Mouse (Mus musculus) thymus, postnatal 36 days (tissue): ENCODE data around the gene Tshz2.
A peak's percentile ranks its signal among the peaks of the same experiment; 100 is the strongest.
"Not testable (repeated sequence)": the region's sequence is repeated elsewhere in the genome, so short reads cannot be mapped to it uniquely, and the experiment has no call there.

ENCODE experiments used
- DNase-seq, 2 experiments: peaks; one replicate each; pipeline ENCODE4 v3.0.0; 2022; ENCODE audit warnings: mixed read lengths in 2 of 2

The Tshz2 gene

DNA sequence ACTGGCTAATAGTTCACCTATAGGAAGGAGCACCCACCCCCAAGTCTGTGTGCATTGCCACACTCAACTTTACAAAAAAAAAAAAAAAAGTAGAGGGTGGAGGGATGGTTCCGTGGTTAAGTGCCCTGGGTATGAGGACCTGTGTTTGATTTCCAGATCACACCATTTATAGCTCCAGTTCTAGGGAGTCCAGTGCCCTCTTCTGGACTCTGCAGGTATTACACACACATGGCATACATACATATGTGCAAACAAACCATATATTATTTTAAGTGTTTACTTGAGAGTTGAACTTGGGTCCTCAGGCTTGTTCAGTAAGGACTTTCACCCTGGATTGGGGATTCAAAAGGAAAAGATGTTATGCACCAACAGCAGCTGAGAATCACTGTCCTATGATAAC lies 127.3 kb downstream of the Tshz2 start:
- DNase-seq, result no peak

DNA sequence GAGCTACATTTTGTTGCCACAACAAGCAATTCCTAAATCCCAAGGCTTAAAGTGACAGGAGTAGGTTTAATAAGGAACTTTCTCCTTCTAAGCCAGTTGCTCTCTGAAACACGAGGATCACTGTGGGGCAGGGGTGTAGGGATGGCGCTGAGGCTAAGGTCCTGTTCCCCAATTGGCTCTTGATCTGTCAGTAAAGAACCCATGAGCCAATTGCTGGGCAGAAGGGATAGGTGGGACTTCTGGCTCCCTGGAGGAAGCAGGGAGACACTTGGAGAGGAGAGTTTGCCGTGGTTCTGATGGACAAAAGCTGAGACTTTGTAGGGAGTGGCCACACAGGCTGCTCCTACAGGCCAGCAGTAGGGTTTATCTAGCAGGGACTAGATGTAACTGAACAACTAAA lies 128.9 kb downstream of the Tshz2 start:
- DNase-seq, result no peak

DNA sequence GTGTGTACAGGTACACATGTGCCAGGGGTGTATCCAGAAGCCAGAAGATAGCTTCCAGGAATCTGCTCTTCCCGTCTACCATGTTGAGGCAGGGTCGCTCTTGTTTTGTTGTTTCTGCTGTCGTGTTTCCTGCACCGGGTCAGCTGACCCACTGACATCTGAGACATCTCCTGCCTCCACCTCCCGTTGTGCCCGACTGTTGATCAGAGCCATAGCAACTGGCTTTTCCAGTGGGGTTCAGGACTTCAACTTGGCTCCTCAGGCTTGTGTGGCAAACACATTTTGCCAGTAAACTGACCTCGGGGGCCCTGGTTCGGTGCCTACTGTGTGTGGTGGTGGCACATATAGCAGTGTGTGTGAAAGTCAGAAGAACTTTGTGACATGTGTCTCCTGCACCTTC lies 129.5 kb downstream of the Tshz2 start:
- DNase-seq, result no peak

DNA sequence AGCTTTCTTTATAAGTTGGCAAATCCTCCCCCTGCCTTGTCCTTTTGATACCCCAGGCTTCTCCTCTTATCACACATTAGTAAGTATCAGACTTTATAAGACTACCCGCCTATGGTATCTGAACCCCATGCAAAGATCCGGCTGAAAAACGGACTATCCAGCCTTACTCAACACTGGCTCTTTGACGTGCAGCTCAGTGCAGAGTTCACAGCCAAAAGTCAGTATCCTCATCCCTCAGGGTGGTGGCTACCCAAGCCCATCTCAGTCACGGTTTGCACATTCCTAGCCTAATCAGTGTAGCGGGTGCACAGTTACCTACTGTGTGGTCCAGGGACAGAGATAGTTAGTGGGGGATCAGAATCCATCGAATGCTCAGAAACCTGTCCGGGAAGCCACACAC lies 130.9 kb downstream of the Tshz2 start:
- DNase-seq, result no peak

DNA sequence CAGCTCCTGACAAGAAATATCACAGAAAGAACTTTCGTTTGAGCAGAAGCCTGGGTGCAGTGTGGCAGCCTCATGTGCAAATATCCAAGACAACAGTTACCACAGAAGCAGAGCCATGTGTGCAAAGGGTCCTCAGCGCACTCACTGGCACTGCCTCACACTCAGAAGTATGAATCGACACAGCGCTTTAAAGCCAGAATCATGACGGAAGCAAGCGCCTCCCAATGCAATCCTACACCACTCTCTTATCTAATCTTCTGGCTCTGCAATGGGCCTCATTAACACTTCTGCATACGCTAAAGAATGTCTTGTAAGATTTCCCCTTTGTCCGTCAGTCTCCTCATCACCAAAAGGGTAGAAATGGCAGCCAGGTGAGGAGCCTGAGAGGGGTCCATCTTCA lies 133.4 kb downstream of the Tshz2 start:
- DNase-seq, result no peak

DNA sequence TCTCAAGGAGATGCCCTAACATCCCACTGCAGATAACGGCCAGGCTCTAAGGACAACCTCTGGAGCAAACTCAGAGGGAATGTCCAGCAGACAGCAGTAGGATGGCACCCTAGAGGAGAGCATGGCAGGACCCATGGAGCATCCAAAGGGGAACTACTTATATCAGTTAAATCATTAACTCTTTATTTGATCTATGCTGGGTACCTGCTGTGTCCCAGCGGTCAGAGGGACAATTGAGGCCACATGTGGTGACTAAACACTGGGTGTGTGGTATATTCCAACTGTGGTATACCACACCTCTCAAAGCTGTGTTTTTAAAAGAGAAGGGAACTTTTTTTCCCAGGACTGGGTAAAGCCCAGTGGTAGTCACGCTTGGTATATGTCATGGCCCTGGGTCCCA lies 134.5 kb downstream of the Tshz2 start:
- no peak for DNase-seq

DNA sequence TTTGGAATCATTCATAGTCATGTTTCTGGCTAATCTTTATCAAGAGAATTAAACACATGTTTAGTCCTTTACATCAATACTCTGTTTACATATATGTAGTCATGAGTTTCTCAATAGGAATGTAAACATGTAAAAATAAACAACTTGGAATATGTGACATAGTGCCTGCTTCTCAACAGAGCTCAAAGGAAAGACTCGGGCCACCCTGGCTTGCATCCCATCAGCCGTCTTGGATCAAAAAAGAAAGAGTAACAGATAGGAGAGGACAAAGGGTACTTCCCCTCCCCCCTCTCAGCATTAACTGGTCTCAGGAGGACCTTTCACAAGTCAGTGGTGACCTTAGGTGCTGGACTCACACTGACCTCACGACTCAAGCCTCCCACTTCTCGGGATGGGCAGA lies 142.3 kb downstream of the Tshz2 start:
- no peak for DNase-seq

DNA sequence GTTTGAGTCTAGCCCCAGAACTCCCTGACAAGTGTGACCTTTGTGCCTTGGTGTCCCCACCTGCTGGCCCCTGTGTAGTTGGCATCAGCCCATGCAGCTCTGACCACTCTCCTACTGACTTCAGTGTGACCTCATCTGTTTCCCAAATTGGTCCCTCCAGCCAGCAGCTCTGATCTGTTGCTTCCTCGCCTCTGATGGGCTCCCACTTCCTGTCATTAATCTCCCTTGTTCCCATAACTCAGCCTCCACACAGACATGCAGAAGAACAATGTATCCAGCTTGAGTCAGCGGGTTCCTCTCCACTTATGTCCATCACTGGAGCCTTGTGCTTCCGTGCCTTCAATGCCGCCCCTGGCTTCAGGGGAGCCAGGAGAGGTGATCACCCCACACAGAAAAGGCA lies 144.4 kb downstream of the Tshz2 start:
- DNase-seq, result no peak

DNA sequence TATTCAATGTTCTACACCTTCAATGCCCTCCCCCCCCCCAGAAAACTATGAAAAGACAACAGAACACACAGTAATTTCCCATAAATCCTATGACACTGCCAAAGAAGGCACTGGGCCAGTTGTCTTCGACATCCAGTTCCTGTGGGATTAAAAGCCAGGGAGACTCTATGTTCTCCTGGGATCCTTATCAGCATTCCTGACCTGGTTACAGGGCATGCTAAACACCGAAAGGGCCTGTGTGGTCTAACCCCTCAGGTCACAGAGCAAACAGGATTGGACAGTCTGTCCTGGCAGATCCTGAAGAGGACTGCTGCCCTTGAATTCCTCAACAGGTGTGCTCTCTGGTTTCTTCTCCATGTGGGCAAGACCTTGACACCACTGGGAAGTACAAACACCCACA lies 145.0 kb downstream of the Tshz2 start:
- no peak for DNase-seq

DNA sequence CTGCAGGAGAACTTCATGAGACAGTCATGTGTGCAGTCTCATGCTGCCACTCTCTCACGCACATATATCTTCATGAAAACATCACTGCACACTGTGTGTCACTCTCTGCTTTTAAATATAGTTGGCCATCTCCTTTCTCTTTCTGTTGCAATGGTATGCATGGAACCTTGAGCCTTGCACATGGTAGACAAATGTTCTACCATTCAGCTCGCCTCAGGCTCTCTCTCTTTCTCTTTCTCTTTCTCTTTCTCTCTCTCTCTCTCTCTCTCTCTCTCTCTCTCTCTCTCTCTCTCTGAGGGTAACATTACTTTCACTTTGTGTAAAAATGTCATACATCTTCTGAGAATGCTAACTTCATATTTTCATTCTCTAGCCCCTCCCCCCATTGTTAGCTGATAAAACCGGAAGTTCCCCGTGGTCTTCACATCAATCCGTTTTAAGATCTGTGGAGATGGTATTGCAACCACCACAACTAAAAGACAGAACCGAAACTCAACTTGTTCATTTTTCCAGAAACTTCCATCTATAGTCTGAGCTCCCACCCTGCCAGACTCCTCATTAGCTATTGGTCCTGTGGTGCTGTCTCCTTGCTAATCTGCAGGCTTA lies 146.0 kb downstream of the Tshz2 start:
- no peak for DNase-seq

DNA sequence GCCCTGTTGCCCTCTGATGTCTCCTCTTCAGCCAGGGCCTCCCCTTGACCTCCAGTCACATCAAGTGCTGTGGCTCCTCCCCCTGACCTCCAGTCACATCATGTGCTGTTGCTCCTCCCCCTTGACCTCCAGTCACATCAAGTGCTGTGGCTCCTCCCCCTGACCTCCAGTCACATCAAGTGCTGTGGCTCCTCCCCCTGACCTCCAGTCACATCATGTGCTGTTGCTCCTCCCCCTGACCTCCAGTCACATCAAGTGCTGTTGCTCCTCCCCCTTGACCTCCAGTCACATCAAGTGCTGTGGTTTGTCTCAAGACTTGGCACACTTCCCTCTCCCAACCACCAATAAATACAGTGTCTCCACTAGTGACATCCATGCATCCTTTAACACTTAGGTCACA lies 148.9 kb downstream of the Tshz2 start:
- not testable (repeated sequence) for DNase-seq

DNA sequence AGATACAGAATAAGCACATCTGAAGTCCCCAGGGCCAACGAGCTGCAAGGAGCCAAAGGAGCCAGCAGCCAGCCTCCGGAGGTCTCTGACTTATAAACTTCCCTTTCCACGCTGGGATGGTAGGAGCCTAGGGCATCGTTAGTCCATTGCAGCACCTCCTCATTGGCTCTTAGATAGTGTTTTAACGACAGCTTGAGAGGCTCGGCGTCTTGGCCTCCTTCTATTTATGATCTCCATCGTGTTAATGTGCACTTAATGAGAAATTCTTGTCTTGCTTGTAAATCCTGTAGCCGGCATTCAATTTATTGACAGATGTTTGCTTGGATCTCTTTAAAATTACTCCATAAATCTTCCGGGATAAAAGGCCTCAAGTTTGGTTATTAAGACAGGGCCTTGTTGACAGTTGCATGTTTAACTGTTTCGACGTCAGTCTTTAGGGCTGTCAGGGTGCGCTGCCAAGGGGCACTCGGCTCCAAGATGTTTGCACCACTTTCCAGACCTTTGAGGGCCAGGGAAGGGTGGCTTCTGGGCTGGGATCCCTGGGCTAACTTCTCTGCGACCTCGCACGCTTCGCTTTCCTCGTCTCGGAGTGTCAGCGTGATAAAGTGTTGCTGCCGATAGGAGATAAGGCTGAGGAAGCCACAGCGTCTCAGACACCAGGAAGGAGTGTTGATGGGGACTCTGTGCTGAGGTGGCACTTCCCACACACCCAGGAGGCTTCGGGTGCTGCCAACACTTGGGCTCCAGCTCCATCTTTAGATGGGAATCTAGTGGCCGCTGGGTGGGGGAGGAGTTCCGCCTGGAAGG lies 150.3 kb downstream of the Tshz2 start:
- DNase-seq, result no peak

DNA sequence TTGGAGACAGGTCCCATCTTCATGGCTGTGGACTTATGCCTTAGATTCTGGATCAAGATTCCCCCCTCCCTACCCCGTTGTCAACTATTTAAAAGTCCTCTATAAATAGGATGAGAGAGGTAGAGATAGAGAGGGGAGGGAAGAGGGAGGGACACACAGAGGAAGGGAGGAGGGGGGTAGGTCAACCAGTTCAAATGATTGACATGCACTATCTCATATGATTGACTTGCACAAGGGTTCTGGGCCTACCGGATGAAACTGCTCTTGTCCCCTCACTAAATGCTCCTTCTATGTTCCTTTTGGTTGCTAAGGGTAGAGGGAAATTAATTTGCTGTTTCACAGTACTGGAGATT lies 150.8 kb downstream of the Tshz2 start:
- DNase-seq, result no peak

DNA sequence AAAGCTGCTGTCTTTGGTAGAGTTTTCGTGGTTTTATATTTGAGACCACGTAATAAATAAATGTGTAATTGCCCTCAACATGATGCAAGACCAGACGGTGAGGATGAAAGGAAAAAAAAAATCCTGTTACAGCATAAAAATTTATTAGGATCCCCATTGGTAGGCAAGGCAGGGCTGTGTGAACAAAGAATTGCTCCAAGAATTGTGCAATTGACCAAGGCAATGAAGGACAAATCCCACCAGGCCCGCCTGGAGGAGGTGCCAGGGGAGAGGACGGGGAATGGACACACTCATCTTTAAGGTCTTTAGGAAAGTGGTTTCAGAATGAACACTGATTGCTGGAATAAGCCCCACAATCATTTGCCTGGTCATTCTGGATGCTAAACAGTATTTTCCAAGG lies 154.6 kb downstream of the Tshz2 start:
- no peak for DNase-seq

DNA sequence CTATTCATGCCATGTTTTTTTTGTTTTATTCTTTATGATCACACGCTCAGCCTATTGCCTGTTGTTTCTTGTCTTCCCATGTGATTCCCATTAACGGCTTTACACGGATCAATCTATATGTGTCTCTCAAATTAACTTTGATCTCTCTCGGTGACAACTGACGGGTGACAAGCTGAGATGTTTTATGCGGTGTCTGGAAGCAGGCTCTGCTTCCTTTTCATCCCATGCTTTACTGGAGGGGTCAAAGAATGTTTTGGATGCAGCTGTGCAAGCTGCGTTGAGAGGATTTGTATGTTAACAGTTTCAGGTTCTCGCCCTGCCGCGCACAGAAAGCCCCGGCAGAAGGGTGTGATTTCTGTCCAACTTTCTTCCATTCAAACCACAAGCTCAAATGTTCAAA lies 155.1 kb downstream of the Tshz2 start:
- DNase-seq, result no peak

DNA sequence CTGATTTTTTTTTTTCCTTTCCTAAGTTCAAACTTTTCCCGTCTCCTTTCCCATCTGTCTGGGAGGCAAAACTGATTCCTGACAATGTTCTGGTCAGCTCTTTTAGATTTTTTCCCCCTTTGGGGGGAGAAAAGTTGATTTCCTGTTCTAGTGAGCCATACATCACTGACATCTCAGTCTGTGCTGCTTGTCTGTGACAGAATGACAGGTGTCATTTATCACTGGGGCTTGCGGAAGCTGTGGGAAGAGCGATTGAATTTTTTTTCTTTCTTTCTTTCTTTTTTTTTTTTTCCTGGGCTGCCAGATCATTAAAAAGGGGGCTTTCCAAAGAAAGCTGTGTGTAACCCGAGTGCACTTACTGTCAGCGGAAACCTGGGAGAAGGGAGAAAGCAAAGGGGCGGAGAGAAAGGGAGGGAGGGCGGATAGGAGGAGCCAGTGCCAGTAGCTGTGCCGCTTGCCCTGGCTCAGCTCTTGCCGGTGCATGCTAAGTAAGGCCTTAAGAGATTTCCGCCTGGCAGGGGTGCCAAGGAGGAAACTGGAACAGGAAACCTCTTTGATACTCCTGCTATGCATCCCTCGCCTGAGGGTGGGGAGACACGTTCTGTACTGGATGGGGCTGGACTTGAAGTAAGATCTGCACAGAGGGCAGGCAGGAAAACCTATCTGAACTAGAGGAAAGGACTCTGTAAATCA lies 157.8 kb downstream of the Tshz2 start:
- peak; percentile 74 to 75 for DNase-seq

DNA sequence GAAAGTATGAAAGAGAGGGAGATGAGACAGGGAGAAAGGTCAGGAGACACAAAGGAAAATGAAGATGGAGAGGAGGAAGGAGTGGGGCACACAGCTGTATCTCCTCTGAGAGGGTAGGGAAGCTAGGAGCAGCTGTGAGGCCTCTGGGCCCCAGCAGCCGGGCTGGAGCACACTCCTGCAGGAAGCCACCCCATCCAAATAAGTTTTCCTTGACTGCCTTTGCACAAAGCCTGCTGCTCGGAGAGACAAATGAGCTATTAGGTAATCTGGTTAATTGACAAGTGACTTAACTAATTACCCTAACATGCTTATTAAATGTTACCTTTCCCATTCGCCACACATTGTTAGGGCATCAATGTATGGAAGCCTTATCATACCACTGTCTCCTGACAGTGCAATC lies 159.9 kb downstream of the Tshz2 start:
- DNase-seq, result no peak

DNA sequence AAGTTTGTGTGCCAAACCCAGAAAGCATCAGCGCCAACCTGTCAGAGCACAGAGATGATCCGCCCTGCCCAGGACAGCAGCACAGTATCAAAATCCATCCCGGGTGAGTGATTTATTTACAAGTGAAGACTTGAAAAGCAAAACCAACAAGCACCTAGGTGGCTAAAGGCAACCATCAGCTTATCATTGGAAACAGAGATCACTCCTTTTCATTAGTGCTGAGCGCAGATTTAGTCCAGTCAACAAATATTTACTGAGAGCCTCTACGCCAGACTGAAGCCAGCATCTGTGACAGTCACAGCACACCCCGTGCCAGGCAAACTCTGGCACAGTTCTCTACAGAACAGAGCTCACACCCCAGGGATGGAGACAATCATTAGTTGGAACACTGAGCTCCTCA lies 169.4 kb downstream of the Tshz2 start:
- DNase-seq, result no peak

DNA sequence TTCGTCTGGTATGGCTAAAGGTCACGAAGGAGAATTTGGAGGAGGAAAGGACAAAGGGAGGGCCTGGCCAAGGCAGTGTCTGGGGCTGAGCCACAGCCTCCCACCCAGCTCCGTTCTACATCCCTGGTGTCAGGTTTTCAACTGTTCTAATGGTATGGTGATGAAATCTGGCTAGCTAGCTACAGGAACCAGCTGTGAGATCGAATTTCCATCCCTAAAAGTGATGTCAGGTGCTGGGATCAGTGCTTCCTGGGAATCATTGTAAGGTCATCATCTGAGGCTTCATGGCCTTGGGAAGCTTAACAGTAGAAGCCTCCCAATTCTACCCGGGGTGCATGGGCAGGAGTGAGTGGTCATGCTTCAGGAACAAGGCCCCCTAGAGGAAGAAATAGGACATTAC lies 171.6 kb downstream of the Tshz2 start:
- no peak for DNase-seq

DNA sequence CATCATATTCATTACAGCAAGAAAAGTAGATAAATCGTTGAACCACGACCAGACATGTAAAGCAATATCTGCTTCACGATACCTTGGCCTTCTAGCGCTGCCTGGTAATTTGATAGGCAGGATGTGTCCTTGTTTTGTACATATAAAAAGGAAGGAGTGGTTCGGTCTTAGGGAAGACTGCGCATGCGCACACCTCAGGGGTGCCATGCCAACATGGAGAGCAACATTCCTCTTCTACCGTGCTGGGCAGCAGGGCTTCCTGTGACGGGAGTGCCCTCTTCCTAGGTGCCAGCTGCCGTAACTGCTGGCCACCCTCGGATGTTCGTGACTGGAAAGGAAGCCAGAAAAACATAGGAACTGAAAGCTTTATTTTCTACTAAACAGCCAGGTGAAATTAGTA lies 172.7 kb downstream of the Tshz2 start:
- no peak for DNase-seq

DNA sequence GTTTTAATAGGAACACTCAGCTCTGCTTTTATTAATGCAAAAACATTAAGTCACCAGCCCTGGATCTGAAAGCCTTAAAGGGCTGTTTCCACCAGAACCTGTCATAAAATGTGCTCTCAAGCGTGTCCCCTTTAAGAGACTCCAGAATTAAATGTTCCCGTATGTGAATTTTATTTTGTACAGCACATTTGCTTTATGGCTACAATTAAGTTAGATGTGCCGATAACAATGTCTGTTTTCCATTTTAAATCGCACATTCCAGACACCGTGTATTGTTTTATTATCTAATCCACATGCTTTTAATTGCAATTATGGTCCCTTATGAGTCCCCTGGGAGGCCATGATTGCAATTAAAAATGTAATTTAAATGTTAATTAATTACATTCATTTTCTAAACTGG lies 178.8 kb downstream of the Tshz2 start:
- no peak for DNase-seq

DNA sequence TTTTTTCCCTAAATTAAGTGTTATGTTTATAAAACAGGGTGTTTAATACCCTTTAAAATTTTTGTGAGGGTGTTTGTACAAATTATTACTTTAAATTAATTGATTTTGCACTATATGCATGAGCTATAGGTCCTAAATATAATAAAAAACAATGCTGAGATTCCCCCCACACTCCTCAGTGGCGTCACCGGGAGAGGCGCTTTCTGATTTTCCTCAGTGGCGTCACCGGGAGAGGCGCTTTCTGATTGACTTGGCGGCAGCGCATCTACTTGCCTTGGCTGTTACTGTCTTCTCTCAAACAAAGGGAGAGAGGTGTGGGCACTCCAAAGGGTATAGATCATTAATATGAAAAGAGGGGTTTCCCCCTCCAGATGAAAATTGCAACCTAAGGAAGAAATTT lies 179.2 kb downstream of the Tshz2 start:
- no peak for DNase-seq

DNA sequence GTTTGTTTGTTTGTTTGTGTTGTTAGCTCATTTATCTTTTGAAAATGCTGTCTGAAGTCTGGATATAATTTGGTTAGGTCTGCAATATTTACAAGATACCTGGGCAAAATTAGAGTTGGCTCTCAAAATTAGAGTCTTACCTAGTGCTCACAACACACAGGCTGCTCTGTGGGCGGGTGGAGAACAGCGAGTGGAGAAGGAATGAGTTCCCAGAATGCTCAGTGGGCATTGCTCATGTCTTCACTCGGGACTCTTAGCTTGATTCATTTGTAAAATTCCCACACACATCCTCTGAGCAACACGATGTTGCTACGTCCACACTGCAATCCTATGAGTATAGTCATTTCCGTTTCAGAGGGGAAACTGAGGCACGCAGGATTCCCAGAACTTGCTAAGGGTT lies 180.1 kb downstream of the Tshz2 start:
- no peak for DNase-seq

DNA sequence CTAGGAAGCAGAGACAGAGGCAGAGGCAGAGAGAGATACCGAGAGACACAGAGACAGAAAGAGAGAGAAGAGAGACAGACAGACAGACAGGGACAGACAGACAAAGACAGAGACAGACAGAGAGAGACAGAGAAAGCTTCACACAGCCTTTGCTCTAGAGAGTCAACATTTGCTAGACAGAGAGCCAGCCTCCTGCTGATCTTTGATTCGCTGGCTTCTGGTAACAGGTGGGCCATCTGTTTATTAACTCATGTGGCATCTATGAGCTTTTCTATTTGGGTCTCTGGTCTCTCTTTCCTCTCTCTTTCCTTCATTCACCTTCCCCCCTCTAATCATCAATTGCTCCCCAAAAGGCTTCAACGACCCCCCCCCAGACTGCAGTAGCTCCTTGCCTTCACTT lies 181.5 kb downstream of the Tshz2 start:
- DNase-seq, result no peak

DNA sequence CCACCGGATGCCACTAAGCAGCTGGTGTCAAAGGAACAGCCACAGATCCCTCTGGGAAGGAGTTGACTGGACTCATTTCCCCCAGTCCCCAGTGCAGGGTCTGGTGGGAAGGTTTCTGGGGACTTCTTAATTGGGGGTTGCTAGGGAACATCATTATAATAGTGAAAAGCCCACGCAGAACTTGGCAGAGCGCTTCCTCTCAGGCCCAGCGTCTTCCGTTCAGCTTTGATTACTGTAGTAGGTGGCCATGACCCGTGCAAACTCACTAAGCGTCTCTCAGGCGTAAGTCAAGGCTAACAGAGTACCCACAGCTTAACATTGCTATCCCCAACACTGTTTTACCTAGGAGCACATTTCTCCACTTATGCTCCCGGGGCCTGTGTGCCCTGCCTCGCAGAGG lies 181.9 kb downstream of the Tshz2 start:
- no peak for DNase-seq
